Mouse (Mus musculus) E14TG2a.4 (cell line): ENCODE measurements around the gene Ank2.

ENCODE experiments used
- CTCF ChIP-seq: conservative IDR thresholded peaks from 2 replicates; pipeline ENCODE4 v1.5.1; 2014; ENCODE audit warnings: low read length
- NANOG ChIP-seq: IDR thresholded peaks from 2 replicates; pipeline ENCODE4 v1.6.1; 2014; ENCODE audit warnings: borderline replicate concordance, low read length, mixed read lengths

DNA sequence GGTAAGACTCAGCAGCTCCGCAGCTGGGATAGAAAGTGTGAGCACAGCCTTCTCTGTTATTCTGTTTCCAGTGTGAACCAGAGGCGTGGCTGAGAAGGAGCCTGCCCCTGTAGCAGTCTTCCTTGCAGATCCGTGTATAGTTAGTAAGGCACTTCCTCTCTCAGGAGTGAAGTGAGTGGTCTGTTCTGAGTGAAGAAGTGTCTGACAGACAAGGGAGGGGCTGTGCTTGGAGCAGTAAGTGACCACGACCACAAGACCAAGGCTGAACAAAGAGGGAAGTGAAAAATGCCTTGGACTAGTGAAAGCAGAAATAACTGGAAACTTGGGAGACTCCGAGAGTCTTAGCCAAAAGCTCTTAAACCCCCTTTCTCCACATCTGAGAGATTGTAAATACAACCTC lies 143.9 kb downstream of the Ank2 start:
- TF ChIP-seq CTCF (no peak), NANOG (no peak)
